Mouse (Mus musculus) testis, adult 2 months (tissue): Measurements from ENCODE around the gene Prdx6b. TPM values are rescaled to one million over a fixed set of nuclear protein-coding genes. Genes with fewer than 3 reads are reported as not detected.

Experiments used
- H3K27ac ChIP-seq: fragments of 200-500 bp; 2 replicates; pipeline ENCODE4 v1.5.1; 2012; ENCODE audit warnings: low read depth, low read length; ENCODE audit not compliant: control insufficient read depth, insufficient read depth
- H3K27me3 ChIP-seq: fragments of 200-500 bp; 2 replicates; pipeline ENCODE4 v1.6.1; 2012; ENCODE audit warnings: mild to moderate bottlenecking, low read length, moderate library complexity; ENCODE audit not compliant: control insufficient read depth, insufficient read depth
- H3K36me3 ChIP-seq: fragments of 200-500 bp; 2 replicates; pipeline ENCODE4 v1.6.1; 2012; ENCODE audit warnings: mild to moderate bottlenecking, low read length; ENCODE audit not compliant: control insufficient read depth, insufficient read depth
- H3K4me1 ChIP-seq: fragments of 200-500 bp; 2 replicates; pipeline ENCODE4 v1.6.1; 2012; ENCODE audit warnings: low read length; ENCODE audit not compliant: control insufficient read depth, insufficient read depth
- H3K4me3 ChIP-seq: fragments of 200-500 bp; 2 replicates; pipeline ENCODE4 v1.5.1; 2012; ENCODE audit warnings: low read depth, mild to moderate bottlenecking, low read length, moderate library complexity, mixed read lengths; ENCODE audit not compliant: control insufficient read depth
- CTCF ChIP-seq: fragments of 200-500 bp; IDR thresholded peaks from 2 replicates; pipeline ENCODE4 v1.5.1; 2012; ENCODE audit warnings: low read depth, mild to moderate bottlenecking, inconsistent platforms, low read length, moderate library complexity; ENCODE audit not compliant: control insufficient read depth, insufficient read depth, insufficient replicate concordance
- POLR2A ChIP-seq: fragments of 200-500 bp; IDR thresholded peaks from 2 replicates; pipeline ENCODE4 v1.6.1; 2012; ENCODE audit warnings: low read depth, mild to moderate bottlenecking, inconsistent platforms, low read length, moderate library complexity; ENCODE audit not compliant: control insufficient read depth
- polyA plus RNA-seq: library from polyadenylated mRNA; depleted of rRNA; stranded (reverse); fragments of >200 nt; gene quantifications from 2 replicates; pipeline ENCODE4 v1.2.3, GENCODE M21; 2012; rRNA removed

Prdx6b gene
- polyA plus RNA-seq, 1 experiment: 179 TPM

DNA sequence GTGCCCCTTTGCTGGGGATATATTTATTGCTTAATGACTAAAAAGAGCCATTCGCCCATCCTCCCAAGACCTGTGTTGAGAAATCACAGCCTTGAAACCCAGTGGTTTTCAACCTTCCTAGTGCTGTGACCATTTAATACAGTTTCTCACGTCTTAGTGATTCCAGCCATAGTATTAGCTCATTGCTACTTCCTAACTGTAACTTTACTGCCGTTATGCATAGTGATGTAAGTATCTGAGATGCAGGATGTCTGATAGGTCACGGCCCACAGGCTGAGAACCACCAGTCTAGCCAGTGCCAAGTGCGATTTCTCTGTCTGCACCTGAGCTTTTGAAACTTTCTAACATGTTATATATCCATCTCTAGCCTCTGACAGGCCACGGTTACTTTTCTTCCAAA lies 35.0 kb downstream of the Prdx6b start:
- TF ChIP-seq POLR2A (no peak), CTCF (no peak)
- Histone ChIP-seq H3K27me3 (no peaks in the 10 kb centered on the region), H3K4me1 (no peaks in the 10 kb centered on the region), H3K4me3 (no peak overlapping the region), H3K36me3 (peaks cover 2% of the 10 kb centered on the region), H3K27ac (no peak overlapping the region)

DNA sequence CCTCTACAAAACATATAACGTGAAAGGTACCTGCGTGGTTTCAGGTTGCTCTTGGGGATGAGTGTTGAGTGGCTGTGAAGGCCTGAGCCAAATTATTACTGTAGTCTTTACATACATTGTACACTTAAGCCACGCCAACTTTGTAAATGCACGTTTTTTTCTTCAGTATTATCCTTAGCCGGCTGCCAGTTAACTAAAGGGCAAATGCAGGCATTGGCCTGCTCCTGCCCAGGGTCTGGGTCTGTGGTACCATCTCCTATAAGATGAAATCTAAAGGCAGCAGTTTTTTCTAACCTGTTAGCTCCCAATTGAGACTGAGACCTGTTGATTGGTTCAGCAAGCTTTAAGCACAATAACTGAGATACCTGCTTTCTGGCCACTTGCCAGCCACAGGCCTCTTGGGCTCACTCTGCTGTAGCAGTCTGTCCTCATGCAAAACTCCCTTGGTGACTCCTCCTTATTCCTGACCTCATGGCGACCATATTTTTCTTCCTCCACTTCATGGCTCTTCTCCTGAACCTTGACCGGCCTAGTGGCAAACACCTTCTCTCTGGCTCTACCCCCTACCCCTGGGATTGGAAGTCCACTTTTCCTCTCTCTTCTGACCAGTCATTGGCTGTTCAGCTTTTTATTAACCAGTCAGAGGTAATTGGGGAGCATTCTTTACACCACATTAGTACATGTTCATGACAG lies 36.8 kb downstream of the Prdx6b start:
- TF ChIP-seq POLR2A: no peak
- no peak for TF ChIP-seq CTCF
- Histone ChIP-seq H3K4me1 (no peaks in the 10 kb centered on the region), H3K27ac (no peak overlapping the region), H3K27me3 (no peaks in the 10 kb centered on the region), H3K4me3 (no peak overlapping the region), H3K36me3 (peaks cover 2% of the 10 kb centered on the region)

GRCm38 (mm10) chr2:80340537-80340936 lies 48.3 kb downstream of the Prdx6b start:
- Histone ChIP-seq H3K36me3 (peaks cover 5% of the 10 kb centered on the region), H3K27me3 (no peaks in the 10 kb centered on the region), H3K4me3 (no peak overlapping the region), H3K4me1 (no peaks in the 10 kb centered on the region), H3K27ac (no peak overlapping the region)
- no peak for TF ChIP-seq CTCF
- no peak for TF ChIP-seq POLR2A

Other genes starting within 250 kb of the Prdx6b start
- gene Pde1a, start 163.0 kb upstream of the Prdx6b start, polyA plus RNA-seq: 91.3 and 105 TPM in 2 replicates
- gene Dnajc10, start 23.0 kb downstream of the Prdx6b start, polyA plus RNA-seq: 26.6 and 27.2 TPM in 2 replicates
- 2.5 and 4.0 TPM in 2 replicates for gene Frzb, start 155.2 kb downstream of the Prdx6b start, polyA plus RNA-seq